In genomic region chr2:131186771-131187601, GRCm38 (mm10) we compare ENCODE assay signal across 1 mouse cellular context.
TF ChIP-seq lines count a peak whose summit lies in the region.

Gene Cdc25b (plus strand): TSS chr2:131186949.
Gene Spef1 (minus strand): TSS chr2:131187282.

TF ChIP-seq in CH12.LX, 34 proteins besides CTCF, POLR2A, EP300 and RAD21 (continued from another document):
- TF ChIP-seq NELFE (IDR thresholded peaks at IDR 0.05; ENCODE audit: low read depth, low read length), result 0 out of 2 replicates have a peak, but pooled peaks have one; percentile 9
- TF ChIP-seq UBTF (IDR thresholded peaks at IDR 0.05; ENCODE audit: low read depth, low read length), result 0 out of 2 replicates have a peak, but pooled peaks have one; percentile 55
- TF ChIP-seq CHD1 (IDR thresholded peaks at IDR 0.05; ENCODE audit: low read depth, low read length), result no peak
- peak; percentile 56 for TF ChIP-seq ELF1 (IDR thresholded peaks at IDR 0.05; ENCODE audit: low read depth, low read length)
- peak; percentile 27; the same call in 1 of the 2 replicates for TF ChIP-seq MXI1 (IDR thresholded peaks at IDR 0.05; ENCODE audit: low read depth, low read length)
- peak; percentile 71; the same call in 1 of the 2 replicates for TF ChIP-seq SIN3A (IDR thresholded peaks at IDR 0.05; ENCODE audit: low read length)
- no peak for TF ChIP-seq JUND (conservative IDR thresholded peaks at IDR 0.05; ENCODE audit: low read depth, low read length)
- peak; percentile 61; the same call in 1 of the 2 replicates for TF ChIP-seq TBP (conservative IDR thresholded peaks at IDR 0.05; ENCODE audit: low read depth, low read length)
